Mouse (Mus musculus) spleen, postnatal 36 days (tissue): ENCODE measurements around the gene Psmb7.

Source experiments
- DNase-seq, 2 experiments: peaks; one replicate each; pipeline ENCODE4 v3.0.0; 2022; ENCODE audit warnings: low spot score in 2 of 2, mixed read lengths in 1 of 2

The Psmb7 gene

GRCm38 (mm10) chr2:38643625-38644427, at the start of gene Psmb7:
Gene Psmb7 (minus strand): TSS chr2:38644087.
- peak; percentile 86 to 89 for DNase-seq

- DNase-seq = no peak
Observed at GRCm38 (mm10) chr2:38691542-38691941, 47.7 kb upstream of the Psmb7 start.

- DNase-seq = no peak
Observed at GRCm38 (mm10) chr2:38689881-38690280, 46.0 kb upstream of the Psmb7 start.

- no peak for DNase-seq
Observed at GRCm38 (mm10) chr2:38688791-38689520, 45.1 kb upstream of the Psmb7 start.

- no peak for DNase-seq
Observed at GRCm38 (mm10) chr2:38685746-38686145, 41.9 kb upstream of the Psmb7 start.

GRCm38 (mm10) chr2:38683083-38683482, 39.2 kb upstream of the Psmb7 start:
- no peak for DNase-seq

GRCm38 (mm10) chr2:38682209-38682608, 38.3 kb upstream of the Psmb7 start:
- no peak for DNase-seq

GRCm38 (mm10) chr2:38678947-38679346, 35.1 kb upstream of the Psmb7 start:
- DNase-seq = no peak

- DNase-seq = no peak
Observed at GRCm38 (mm10) chr2:38675366-38675969, 31.6 kb upstream of the Psmb7 start.

GRCm38 (mm10) chr2:38672496-38672895, 28.6 kb upstream of the Psmb7 start:
- DNase-seq = no peak

- no peak for DNase-seq
Observed at GRCm38 (mm10) chr2:38668802-38669580, 25.1 kb upstream of the Psmb7 start.

GRCm38 (mm10) chr2:38661398-38661797, 17.5 kb upstream of the Psmb7 start:
- DNase-seq = no peak

- peak; percentile 27 to 31 for DNase-seq
Observed at GRCm38 (mm10) chr2:38658338-38658836, 14.5 kb upstream of the Psmb7 start.

GRCm38 (mm10) chr2:38653694-38654093, 9.8 kb upstream of the Psmb7 start:
- no peak for DNase-seq

- no peak for DNase-seq
Observed at GRCm38 (mm10) chr2:38653293-38653619, 9.4 kb upstream of the Psmb7 start.

GRCm38 (mm10) chr2:38652565-38653292, 8.8 kb upstream of the Psmb7 start:
- DNase-seq = no peak

- DNase-seq = no peak
Observed at GRCm38 (mm10) chr2:38652098-38652497, 8.2 kb upstream of the Psmb7 start.

GRCm38 (mm10) chr2:38650340-38650739, 6.5 kb upstream of the Psmb7 start:
- no peak for DNase-seq

- no peak for DNase-seq
Observed at GRCm38 (mm10) chr2:38647661-38648060, 3.8 kb upstream of the Psmb7 start.

- DNase-seq = no peak
Observed at GRCm38 (mm10) chr2:38647201-38647606, 3.3 kb upstream of the Psmb7 start.

GRCm38 (mm10) chr2:38645936-38646335, 2.0 kb upstream of the Psmb7 start:
- peak; percentile 41 to 43 for DNase-seq
